Mouse (Mus musculus): ENCODE results near the gene Scgb1a1.

- TF ChIP-seq FLI1 (IDR thresholded peaks at IDR 0.05; ENCODE audit: low read length): no peak
- TF ChIP-seq GATA1 (IDR thresholded peaks at IDR 0.05; ENCODE audit: borderline replicate concordance, low read length): no peak
Measured at GRCm38 (mm10) chr19:9070316-9070715, 17.4 kb downstream of the Scgb1a1 start.
